Mouse (Mus musculus) right cerebral cortex, adult 18-20 months (tissue): ENCODE data around the gene Dnpep.

ENCODE experiments used
- DNase-seq: peaks from one replicate; pipeline ENCODE4 v3.0.0; 2022; ENCODE audit warnings: mixed read lengths

Dnpep gene

GRCm38 (mm10) chr1:75327461-75327860 is 9.7 kb upstream of the Dnpep start:
- no peak for DNase-seq

- DNase-seq = no peak
These were observed 1.4 kb upstream of the Dnpep start for GRCm38 (mm10) chr1:75319166-75319565.

DNA sequence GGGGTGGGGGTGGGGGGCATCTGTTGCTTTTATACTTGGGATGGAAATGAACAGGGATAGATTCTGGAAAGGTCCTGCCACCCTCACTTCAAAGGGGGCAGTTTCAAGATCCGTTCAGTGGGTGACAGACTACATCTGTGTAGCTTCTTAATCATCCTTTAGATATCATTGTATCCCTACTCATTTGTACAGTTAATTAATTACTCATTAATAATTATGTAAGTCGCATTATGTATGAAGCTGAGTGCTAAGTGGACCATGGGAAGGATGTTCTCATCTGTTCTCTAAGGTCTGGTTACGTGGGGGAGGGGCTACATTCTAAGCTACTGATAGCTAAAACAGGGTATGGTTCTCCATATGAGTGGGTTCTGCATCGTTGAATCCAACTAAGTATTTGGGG is 946 bp upstream of the Dnpep start:
- no peak for DNase-seq

GRCm38 (mm10) chr1:75318301-75318700 is 511 bp upstream of the Dnpep start:
- DNase-seq = no peak

DNA sequence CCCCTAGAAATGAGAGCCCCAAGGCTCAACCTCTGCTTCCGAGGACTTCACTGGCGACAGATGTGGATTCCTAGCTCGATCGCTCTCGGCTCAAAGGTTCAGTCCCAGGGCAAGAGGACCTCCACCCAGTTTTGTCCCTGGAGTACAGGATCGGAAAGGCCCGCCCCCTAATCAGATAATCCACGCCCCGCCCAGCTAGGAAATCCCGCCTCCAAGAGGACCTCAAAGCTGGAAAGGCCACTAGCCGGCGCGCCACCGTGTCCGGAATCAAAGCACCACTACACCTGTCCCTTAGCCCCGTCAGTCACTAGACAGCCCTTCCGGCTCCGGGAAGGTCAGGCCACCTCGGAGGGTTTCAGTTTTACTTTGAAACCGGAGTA is 939 bp downstream of the Dnpep start:
- DNase-seq = peak; percentile 78

DNA sequence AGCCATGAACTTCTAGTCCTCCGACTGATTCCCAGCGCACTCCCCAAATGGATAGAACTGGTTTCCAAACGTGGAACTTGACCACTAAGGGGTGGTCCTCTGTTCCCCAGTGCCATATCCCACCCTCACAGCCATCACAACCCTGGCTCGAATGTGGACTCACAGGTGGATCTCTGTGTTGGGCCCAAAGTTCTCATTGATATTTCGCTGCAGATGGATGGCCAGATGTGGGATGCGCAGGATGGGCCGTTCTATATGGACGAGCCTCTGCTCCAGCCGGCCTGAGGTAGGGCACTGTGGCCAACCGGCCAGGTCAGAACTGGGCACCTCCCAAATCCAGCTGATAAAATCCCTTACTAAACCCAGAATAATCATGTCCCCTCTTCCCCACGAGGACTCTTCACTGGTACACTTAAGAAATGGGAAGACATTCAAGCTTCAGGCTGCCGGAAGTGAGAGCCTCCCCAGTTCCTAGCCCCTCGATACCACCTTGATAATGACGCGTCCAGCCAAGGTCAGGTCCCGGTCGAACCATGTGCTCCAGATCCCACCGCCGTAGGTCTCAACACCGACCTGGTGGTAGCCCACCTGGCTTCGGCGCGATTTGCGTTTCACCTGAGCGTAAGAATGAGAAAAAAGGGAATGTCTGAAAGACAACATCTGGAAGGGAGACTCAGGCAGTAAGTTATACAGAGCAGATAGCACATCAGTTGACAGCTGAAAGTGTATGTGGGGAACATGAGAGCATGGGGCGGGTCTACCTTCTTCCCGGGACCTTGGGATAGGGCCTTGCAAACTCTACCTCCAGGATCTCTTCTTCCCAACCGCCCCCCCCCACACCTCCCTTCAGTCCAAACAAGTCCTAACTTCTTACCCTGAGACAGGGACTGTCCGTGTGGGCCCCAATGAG is 2.1 kb downstream of the Dnpep start:
- no peak for DNase-seq

- DNase-seq = no peak
These were observed 2.8 kb downstream of the Dnpep start for GRCm38 (mm10) chr1:75315011-75315410.

- no peak for DNase-seq
These were observed 6.1 kb downstream of the Dnpep start for GRCm38 (mm10) chr1:75311694-75312093.

- no peak for DNase-seq
These were observed 13.1 kb downstream of the Dnpep start for GRCm38 (mm10) chr1:75304662-75305061.

GRCm38 (mm10) chr1:75294294-75294693 is 23.5 kb downstream of the Dnpep start:
- DNase-seq = peak; percentile 67

DNA sequence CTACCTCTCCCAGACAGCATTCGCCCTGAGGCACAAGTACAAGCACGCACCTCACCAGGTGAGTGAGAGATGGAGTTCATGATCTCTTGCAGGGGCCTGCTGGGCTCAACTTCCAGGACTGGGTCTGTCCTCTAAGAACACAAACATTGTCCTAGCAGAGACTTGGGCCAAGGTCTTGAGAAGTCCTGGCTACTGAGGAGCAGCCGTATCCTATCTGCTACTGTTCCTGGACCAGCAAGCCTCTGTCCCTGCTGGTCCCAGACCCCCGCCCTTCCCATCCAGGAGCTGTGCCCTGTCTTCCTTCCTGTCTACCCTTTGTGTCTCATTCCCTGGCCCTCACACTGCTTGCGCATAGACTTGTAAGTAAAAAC is 24.5 kb downstream of the Dnpep start:
- DNase-seq = no peak

GRCm38 (mm10) chr1:75292476-75293330 is 25.1 kb downstream of the Dnpep start:
- no peak for DNase-seq

- DNase-seq = no peak
These were observed 26.5 kb downstream of the Dnpep start for GRCm38 (mm10) chr1:75291321-75291720.

GRCm38 (mm10) chr1:75290582-75290981 is 27.2 kb downstream of the Dnpep start:
- DNase-seq = peak; percentile 64

GRCm38 (mm10) chr1:75289888-75290431 is 27.8 kb downstream of the Dnpep start:
- peak; percentile 43 for DNase-seq

GRCm38 (mm10) chr1:75289376-75289775 is 28.4 kb downstream of the Dnpep start:
- no peak for DNase-seq

- DNase-seq = no peak
These were observed 32.9 kb downstream of the Dnpep start for GRCm38 (mm10) chr1:75284911-75285310.

DNA sequence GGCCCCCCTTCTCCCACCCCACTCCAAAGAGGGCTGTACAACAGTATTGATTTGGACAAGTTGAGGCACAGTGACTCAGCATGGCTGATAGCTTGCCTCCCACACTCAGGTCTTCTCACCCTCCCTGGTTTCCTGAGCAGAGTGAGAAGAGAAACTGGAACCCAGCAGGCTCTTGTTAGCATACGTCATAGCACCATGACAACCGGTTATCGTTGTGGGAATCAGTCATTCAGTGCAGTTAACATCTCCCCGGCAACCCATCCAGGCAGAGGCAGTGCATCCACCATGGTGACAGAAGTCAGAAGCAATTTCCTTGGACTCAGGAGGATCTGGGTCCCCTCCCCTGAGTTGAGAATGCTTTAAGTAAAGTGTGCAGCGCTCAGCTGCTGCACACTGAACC is 34.8 kb downstream of the Dnpep start:
- peak; percentile 53 for DNase-seq

DNA sequence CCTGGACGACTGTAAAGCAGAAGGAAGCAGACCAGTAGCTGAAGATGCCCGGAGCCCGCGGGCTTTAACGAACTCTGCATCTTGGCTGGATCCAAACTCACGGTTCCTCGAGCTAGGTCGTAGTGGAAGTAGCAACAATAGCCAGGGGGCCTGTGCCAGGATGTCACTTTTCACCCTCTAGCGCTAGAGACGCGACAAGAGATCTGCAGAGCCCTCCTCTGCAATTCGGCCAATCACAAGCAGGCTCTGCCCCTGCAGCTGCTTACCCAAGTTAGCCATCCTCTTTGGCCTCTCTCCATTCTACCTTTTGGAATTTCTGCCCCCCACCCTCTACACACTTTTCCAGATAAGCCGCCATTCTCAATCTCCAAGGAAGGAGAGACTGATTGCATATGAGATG is 39.6 kb downstream of the Dnpep start, which contains the start of gene Resp18:
TSS of gene Resp18 (minus strand) at position 188 of the 400 bp plus-strand sequence.
- no peak for DNase-seq

GRCm38 (mm10) chr1:75277195-75278188 is 40.3 kb downstream of the Dnpep start:
- no peak for DNase-seq

DNA sequence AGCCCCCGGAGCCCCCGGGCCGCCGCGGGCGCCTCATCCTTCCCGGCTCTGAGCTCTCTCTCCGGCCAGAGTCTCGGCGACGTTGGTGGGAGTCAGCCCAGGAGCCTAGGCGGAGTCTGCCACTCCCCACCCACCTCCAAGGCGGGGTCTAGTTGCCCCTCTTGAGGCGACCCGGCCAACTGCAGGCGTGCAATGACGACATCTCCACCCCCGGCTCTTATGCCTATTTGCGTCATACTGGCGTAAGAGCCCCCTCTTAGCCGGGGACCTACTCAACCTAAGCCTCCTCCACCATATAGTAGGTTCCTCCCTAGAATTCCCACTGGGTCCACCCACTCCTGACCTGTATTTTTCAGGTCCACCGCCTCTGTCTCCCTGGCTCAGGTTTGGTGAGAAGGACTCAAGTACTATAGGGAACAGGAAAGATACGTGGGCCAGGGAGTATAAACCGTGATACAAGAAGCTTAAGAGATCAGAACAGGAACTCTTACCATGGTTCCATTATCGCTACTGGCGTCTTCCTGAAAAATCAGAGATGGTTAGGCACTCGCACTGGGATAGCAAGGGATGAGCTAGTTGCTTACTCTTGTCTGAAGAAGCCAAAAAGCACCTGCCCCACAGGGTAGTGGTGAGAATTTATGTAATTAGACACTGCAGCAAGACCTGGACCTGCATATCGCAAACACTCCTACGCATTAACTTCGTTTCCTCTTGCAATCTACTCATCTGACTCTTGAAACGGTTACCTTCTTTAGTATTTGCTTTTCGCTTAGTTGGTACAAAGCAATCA is 53.5 kb downstream of the Dnpep start, which contains the start of gene Ptprn:
TSS of gene Ptprn (minus strand) at position 412 of the 790 bp plus-strand sequence.
- peak; percentile 91 for DNase-seq
